Mouse (Mus musculus) brain, embryonic 18.5 days (tissue): ENCODE measurements around the gene Gm19345.

Experiments used
- DNase-seq: peaks from one replicate; pipeline ENCODE4 v3.0.0-alpha.2; 2012; ENCODE audit warnings: low read depth, low spot score

Gene Gm19345

DNA sequence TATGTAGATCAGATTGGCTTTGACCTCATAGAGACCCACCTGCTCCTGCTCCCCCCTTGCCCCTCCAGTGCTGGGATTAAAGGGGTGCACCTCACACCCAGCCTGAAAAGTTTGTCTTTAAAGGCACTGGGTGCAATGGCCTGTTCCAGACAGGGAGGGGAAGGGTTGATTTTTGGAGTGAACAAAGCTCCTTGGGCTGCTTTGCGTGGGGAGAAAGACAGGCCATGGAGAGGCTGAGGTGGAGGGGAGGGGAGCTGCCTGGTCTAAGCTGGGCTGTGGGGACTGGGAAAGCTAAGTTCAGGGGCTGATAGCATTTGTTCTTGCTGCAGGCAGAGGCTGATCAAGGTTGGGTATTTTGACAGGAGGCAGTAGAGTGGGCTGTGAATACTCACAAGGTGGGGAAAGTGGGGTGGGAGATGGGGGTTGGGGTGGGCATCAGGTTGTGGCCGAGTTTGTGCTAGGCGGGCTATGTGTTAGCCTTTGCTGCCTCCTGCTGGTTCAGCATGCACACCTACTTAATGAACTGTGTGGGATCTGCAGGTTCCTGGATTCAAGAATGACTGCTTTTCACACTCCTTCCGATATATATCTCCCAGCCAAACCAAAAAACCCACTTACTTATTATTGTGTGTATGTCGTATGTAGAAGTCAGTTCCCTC lies 20.3 kb downstream of the Gm19345 start:
- no peak for DNase-seq

DNA sequence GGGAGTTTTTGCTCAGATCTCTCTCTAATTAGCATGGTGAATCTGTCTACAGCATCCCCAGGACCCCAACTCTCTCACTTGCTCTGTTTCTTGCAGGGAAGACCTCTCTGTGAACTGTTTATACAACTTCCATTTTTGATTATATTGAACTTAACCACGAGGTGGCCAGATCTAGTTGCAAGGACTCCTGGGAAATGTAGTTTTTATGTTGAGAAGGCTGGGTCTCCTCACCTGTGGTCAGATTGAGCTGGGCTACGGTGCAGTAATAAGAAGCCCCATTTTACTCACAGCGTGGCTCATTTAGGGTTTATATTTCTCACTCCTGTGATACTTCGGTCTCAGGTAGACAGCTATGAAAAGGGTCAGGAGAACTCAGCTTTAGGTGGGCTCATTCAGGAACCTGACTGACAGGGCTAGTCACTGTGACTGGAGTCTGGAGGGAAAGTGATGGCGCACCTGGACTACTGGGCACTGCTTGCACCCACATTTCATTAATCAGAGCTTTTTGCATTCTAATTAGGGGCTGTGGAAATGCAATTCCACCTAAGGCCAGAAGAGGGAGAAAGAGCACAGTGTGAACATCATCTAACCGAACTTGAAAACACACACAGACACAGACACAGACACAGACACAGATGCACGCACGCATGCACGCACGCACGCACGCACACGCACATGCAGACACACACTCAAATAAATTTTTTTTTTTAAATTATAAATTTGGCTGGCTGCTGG lies 24.3 kb downstream of the Gm19345 start:
- no peak for DNase-seq

DNA sequence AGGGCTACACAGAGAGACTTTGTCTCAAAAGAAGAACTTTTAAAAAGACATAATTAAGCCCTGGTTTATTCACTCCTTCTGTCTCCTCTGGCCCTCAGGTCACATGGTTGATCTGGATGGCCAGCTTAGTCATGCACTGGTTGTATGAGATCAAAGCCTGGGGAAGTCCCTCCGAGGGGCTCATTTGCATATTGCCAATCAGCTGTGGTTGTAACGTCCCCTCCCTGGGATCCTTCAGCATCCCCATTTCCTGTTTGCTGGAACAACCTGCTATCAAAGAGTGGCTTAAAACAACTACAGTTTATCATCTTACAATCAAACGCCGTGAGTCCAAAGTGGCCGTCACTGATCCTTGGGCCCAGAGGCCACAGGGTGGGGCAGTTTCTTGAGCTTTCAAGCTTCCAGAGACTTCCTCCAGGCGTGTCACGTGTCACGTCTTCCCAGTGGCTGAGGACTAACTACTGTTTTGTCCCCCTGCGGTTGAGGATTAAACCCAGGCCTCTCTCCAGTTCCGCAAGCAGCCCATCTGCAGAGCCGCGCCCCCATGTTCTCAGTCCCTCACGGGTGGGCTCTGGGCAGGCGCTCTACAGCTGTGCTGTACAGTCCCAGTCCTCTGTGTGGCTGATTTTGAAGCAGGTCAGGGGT lies 25.1 kb downstream of the Gm19345 start:
- DNase-seq: no peak

DNA sequence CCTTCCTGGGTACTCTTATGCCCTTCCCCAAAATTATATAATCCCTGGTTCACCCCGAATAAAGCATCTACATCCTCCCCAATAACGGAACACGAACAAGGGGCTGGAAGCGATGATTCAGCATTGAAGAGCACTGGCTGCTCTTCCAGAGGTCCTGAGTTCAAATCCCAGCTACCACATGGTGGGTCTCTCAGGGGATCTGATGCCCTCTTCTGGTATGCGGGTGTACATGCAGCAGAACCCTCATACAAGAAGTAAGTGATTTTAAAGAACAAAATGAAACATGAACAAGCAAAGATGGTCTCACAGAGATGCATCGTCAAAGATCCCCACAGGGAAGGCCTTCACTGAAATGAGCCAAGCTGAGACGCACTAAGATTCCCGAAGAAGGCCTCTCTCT lies 29.0 kb downstream of the Gm19345 start:
- no peak for DNase-seq

DNA sequence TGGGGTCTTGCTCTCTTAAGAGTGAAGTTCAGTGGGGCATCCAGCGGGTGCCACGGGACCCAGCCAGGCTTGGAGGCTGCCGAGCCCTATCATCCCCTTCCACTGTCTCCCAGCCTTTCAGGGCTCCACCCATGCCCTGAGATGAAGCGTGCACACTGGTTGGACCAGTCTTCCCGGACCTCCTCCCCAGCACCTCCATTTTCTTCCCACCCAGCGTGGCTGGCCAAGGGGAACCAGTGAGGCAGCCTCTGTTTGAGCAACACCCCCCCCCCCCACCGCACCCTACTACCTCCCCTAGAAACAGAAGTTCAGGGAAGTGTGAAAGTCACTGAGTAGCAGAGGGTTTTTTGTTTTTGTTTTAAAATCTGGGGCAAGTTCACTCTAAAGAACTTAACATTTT lies 36.0 kb downstream of the Gm19345 start, which contains the start of gene Ceacam19:
TSS of gene Ceacam19 (minus strand) at position 117 of the 400 bp plus-strand sequence.
- DNase-seq: no peak

DNA sequence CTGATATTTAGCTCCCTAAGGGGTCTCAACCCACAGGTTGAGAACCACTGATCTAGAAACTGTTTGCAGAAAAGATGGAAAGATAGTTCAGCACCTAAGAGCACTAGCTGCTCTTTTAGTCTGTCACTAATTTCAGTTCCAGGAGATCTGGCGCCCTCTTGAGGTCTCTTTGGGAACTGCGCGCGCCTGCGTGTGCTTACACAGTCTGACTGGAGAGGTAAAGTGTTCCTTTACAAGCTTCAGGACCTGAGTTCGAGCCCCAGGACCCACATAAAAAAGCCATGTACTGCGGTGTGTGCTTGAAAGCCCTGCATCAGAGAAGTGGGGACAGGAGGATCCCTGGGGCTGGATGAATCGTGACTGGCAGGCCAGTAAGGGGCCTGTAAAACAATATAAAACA lies 38.1 kb downstream of the Gm19345 start:
- no peak for DNase-seq
